Mouse (Mus musculus) liver, embryonic 11.5 days (tissue): ENCODE results near the gene Plekhb1. TPM values are rescaled to one million over a fixed set of nuclear protein-coding genes. Genes with fewer than 3 reads are reported as not detected.
A peak's percentile ranks its signal among the peaks of the same experiment; 100 is the strongest.

Experiments used
- ATAC-seq: fragments of 200-750 bp; cut with Nextera tagmentation; replicated peaks from 2 replicates; pipeline ENCODE4 v1.8.0; 2017; ENCODE audit warnings: moderate number of reproducible peaks, mild to moderate bottlenecking, moderate TSS enrichment, moderate library complexity; ENCODE audit not compliant: low FRiP score
- DNase-seq: peaks from one replicate; pipeline ENCODE4 v3.0.0-alpha.2; 2017; ENCODE audit warnings: low spot score
- H3K27ac ChIP-seq: fragments of 300-500 bp; sonication (generic); 2 replicates; pipeline ENCODE4 v1.5.1; 2014; ENCODE audit warnings: mild to moderate bottlenecking, low read depth, low read length, control low read depth
- H3K27me3 ChIP-seq: fragments of 300-500 bp; sonication (generic); replicated peaks from 2 replicates; pipeline ENCODE4 v1.6.1; 2014; ENCODE audit warnings: low read length, mixed read lengths; ENCODE audit not compliant: control insufficient read depth, insufficient read depth
- H3K36me3 ChIP-seq: fragments of 300-500 bp; sonication (generic); 2 replicates; pipeline ENCODE4 v1.6.1; 2014; ENCODE audit warnings: mild to moderate bottlenecking, low read length, moderate library complexity, mixed read lengths; ENCODE audit not compliant: control insufficient read depth, insufficient read depth
- H3K4me1 ChIP-seq: fragments of 300-500 bp; sonication (generic); replicated peaks from 2 replicates; pipeline ENCODE4 v1.6.1; 2014; ENCODE audit warnings: low read length, mixed read lengths; ENCODE audit not compliant: control insufficient read depth, insufficient read depth
- H3K4me2 ChIP-seq: fragments of 300-500 bp; sonication (generic); 2 replicates; pipeline ENCODE4 v1.6.1; 2014; ENCODE audit warnings: mild to moderate bottlenecking, control low read depth, moderate library complexity
- H3K4me3 ChIP-seq: fragments of 300-500 bp; sonication (generic); 2 replicates; pipeline ENCODE4 v1.5.1; 2014; ENCODE audit warnings: low read depth, low read length, control low read depth
- H3K9ac ChIP-seq: fragments of 300-500 bp; sonication (generic); 2 replicates; pipeline ENCODE4 v1.6.1; 2014; ENCODE audit warnings: low read depth, low read length, control low read depth
- H3K9me3 ChIP-seq: fragments of 300-500 bp; sonication (generic); 2 replicates; pipeline ENCODE4 v1.6.1; 2016; ENCODE audit warnings: low read length, inconsistent platforms, mixed read lengths; ENCODE audit not compliant: control insufficient read depth
- WGBS: fragments of 180-500 bp; shearing (Covaris S2); extraction: QIAGEN DNeasy Blood & Tissue Kit; methylation state at CpG from one replicate; pipeline ENCODE4 v1.1.7; 2014; 5-methylcytosine and 5-hydroxymethylcytosine counted together
- polyA plus RNA-seq: library from polyadenylated mRNA; unstranded; fragments of >200 nt; fragmentation: Nextera tagmentation; extraction: Ambion mirVana; gene quantifications from 2 replicates; pipeline ENCODE4 v1.2.1, GENCODE M21; 2014

Gene Plekhb1
- polyA plus RNA-seq, 1 experiment from 2014 or later = 1.1 TPM

DNA sequence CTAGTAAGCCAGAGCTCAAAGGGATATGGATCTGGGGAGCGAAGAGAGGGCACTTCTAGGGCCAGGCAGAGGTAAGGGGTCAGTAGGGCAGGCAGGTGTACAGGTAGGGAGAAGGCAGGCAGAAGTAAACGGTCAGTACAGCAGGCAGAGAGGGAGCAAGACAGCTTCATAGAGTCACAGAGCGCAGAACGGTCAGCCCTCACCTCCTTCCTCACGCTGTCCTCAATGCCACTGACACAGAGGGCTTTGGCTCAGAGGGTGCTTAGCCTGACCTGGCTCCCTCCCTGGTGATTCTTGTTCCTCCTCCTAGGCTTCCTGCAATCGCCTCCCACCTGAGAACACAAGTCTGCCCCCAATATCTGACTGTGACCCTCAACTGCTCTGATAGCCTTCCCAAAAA lies 11.8 kb downstream of the Plekhb1 start:
- no peak overlapping the region for H3K4me3 ChIP-seq
- H3K9ac ChIP-seq = no peak overlapping the region
- no peaks in the 10 kb centered on the region for H3K9me3 ChIP-seq
- ATAC-seq (no peak), DNase-seq (no peak)
- no peak overlapping the region for H3K27ac ChIP-seq
- H3K27me3 ChIP-seq = no peaks in the 10 kb centered on the region
- 77% methylated on average over 6 of the region's 6 CpGs for WGBS
- H3K4me2 ChIP-seq = no peak overlapping the region
- H3K4me1 ChIP-seq = no peaks in the 10 kb centered on the region
- no peaks in the 10 kb centered on the region for H3K36me3 ChIP-seq

- no peak overlapping the region for H3K4me3 ChIP-seq
- no peaks in the 10 kb centered on the region for H3K9me3 ChIP-seq
- no peaks in the 10 kb centered on the region for H3K4me1 ChIP-seq
- H3K4me2 ChIP-seq = no peak overlapping the region
- H3K27me3 ChIP-seq = no peaks in the 10 kb centered on the region
- H3K36me3 ChIP-seq = no peaks in the 10 kb centered on the region
- no peak for ATAC-seq
- 76% methylated on average over 8 of the region's 8 CpGs for WGBS
- DNase-seq = peak; percentile 29
- no peak overlapping the region for H3K27ac ChIP-seq
- H3K9ac ChIP-seq = no peak overlapping the region
Observed at GRCm38 (mm10) chr7:100649826-100650225, 12.4 kb downstream of the Plekhb1 start.

- Histone ChIP-seq H3K4me1 (no peaks in the 10 kb centered on the region), H3K27me3 (no peaks in the 10 kb centered on the region), H3K36me3 (no peaks in the 10 kb centered on the region), H3K4me3 (no peak overlapping the region), H3K9ac (no peak overlapping the region), H3K27ac (no peak overlapping the region), H3K9me3 (no peaks in the 10 kb centered on the region), H3K4me2 (no peak overlapping the region)
- no peak for DNase-seq
- WGBS = 72% methylated on average over 4 of the region's 4 CpGs
- no peak for ATAC-seq
Observed at GRCm38 (mm10) chr7:100649095-100649494, 13.1 kb downstream of the Plekhb1 start.

DNA sequence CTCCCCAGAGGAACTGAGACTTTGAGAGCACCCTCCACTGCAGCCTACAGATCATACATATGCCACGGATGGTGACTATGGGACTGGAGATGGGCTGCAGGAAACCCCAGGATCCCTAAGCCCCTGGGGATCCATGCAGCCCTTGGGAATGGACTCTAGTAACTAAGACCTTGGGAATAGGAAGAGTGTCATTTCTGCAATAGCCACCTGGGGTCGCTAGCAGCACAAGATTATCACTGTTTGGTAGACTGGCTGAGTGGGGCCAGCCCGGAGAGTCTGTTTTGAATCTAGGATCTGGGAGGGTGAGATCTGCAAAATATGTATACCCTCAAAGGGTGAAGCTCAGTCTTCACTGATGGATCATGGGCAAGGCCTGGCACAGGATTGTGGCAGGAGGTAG lies 17.1 kb downstream of the Plekhb1 start:
- DNase-seq (peak; percentile 70), ATAC-seq (peak; percentile 63; the same call in 1 of the 2 replicates)
- peaks cover 3% of the 10 kb centered on the region; the same call in 1 of the 2 replicates for H3K36me3 ChIP-seq
- H3K27ac ChIP-seq = 0 out of 2 replicates have a peak overlapping the region, but pooled peaks have one; percentile 8
- no peaks in the 10 kb centered on the region for H3K9me3 ChIP-seq
- H3K9ac ChIP-seq = no peak overlapping the region
- H3K4me2 ChIP-seq = no peak overlapping the region
- no peak overlapping the region for H3K4me3 ChIP-seq
- no peaks in the 10 kb centered on the region for H3K27me3 ChIP-seq
- no peaks in the 10 kb centered on the region for H3K4me1 ChIP-seq
- WGBS = 28% methylated on average over 3 of the region's 3 CpGs

DNA sequence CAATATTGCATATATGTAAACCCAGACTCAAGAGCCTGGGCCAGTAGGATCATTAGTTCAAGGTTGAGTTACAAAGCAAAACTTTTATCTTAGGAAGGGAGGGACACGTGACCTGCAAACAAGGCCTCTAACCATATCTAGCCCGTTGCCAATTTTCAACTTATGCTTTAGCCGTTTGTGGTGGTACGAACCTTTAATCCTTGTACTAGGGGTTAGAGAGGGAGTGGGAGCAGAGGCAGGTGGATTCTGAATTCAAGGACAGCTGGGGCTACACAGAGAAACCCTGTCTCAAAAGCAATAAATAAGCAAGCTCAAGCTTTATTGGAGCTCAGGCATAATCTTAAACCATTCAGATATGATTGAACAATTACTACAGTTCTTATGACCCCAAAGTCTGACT lies 19.8 kb downstream of the Plekhb1 start:
- no peak for ATAC-seq
- Histone ChIP-seq H3K4me1 (no peaks in the 10 kb centered on the region), H3K4me2 (no peak overlapping the region), H3K9ac (no peak overlapping the region), H3K27me3 (no peaks in the 10 kb centered on the region), H3K27ac (no peak overlapping the region), H3K36me3 (peaks cover 9% of the 10 kb centered on the region), H3K9me3 (no peaks in the 10 kb centered on the region), H3K4me3 (no peak overlapping the region)
- no peak for DNase-seq
- 83% methylated on average over 4 of the region's 4 CpGs for WGBS

- Histone ChIP-seq H3K4me2 (no peak overlapping the region), H3K9ac (no peak overlapping the region), H3K4me3 (no peak overlapping the region), H3K9me3 (no peaks in the 10 kb centered on the region), H3K36me3 (peaks cover 11% of the 10 kb centered on the region), H3K27ac (no peak overlapping the region), H3K27me3 (no peaks in the 10 kb centered on the region), H3K4me1 (no peaks in the 10 kb centered on the region)
- ATAC-seq = no peak
- 9% methylated on average over 1 of the region's 1 CpGs for WGBS
- no peak for DNase-seq
Observed at GRCm38 (mm10) chr7:100637657-100638056, 24.6 kb downstream of the Plekhb1 start.

GRCm38 (mm10) chr7:100624538-100624937 lies 37.7 kb downstream of the Plekhb1 start:
- ATAC-seq = no peak
- 84% methylated on average over 3 of the region's 3 CpGs for WGBS

DNA sequence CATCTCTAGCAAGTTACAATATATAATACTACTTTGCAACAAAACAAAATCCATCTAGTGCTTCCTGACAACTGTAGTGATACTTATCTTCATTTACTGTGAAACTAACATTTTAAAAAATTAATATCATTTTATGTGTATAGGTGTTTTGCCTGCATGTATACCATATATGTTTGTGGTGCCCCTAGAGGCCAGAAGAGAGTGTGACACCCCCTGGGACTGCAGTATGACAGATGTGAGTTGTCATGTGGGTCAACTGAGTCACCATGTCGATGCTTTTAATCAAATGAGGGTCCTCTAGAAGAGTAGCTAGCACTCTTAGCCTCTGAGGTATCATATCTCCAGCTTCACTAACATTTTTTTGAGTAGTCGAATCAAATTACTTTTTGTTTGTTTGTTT lies 39.9 kb downstream of the Plekhb1 start:
- Histone ChIP-seq H3K36me3 (no peaks in the 10 kb centered on the region), H3K4me2 (no peak overlapping the region), H3K9ac (no peak overlapping the region), H3K9me3 (no peaks in the 10 kb centered on the region), H3K27ac (no peak overlapping the region), H3K4me3 (no peak overlapping the region), H3K4me1 (peaks cover 6% of the 10 kb centered on the region; the same call in 1 of the 2 replicates), H3K27me3 (no peaks in the 10 kb centered on the region)
- DNase-seq (no peak), ATAC-seq (no peak)
- 72% methylated on average over 2 of the region's 2 CpGs for WGBS

More at GRCm38 (mm10) chr7:100624538-100624937, 37.7 kb downstream of the Plekhb1 start:
- no peak overlapping the region for H3K4me3 ChIP-seq
- no peaks in the 10 kb centered on the region for H3K27me3 ChIP-seq
- H3K9ac ChIP-seq = no peak overlapping the region
- H3K4me1 ChIP-seq = peaks cover 6% of the 10 kb centered on the region; the same call in 1 of the 2 replicates
- 0 out of 2 replicates have a peak, but pooled peaks cover under 1% of the 10 kb centered on the region for H3K36me3 ChIP-seq
- no peak for DNase-seq
- no peak overlapping the region for H3K27ac ChIP-seq
- H3K4me2 ChIP-seq = no peak overlapping the region
- H3K9me3 ChIP-seq = no peaks in the 10 kb centered on the region

DNA sequence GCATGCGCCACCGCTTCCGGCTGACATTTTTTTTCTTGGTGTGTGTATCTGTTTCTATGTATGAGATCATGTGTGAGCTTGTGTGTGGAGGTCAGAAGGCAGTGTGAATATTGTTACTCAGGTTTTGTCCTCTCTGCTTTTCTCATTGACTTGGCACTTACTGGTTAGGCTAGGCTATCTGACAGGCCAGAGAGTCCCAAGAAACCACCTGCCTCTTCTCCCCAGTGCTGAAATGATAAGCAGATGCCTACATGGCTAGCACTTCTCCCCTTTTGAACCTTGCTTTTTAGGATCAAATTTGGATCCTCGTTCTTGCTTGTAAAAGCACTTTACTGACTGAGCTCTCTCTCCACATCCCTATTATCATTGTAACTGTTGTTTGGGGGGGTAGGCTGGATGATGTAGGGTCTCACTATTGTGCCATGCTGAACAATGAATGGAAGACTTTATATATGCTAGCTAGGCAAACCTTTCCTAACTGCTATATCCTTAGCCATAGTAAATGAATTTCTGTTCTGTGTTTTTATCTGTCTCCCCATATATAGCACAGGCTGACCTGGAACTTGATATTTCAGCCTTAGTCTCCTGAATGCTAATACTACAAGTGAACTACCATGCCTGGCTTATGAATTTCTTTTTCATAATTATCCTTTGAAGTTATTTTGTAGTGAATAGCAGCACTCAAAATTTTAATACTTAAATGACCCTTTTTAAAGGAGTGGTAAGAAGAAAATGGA lies 45.9 kb downstream of the Plekhb1 start:
- Histone ChIP-seq H3K4me1 (peaks cover 16% of the 10 kb centered on the region), H3K9me3 (no peaks in the 10 kb centered on the region), H3K9ac (no peak overlapping the region), H3K27me3 (no peaks in the 10 kb centered on the region), H3K36me3 (no peaks in the 10 kb centered on the region), H3K4me3 (no peak overlapping the region), H3K27ac (peak overlapping the region; percentile 81), H3K4me2 (peak overlapping the region; percentile 58)
- WGBS = 76% methylated on average over 4 of the region's 4 CpGs
- peak; percentile 90 for ATAC-seq
- no peak for DNase-seq
